Mouse (Mus musculus): ENCODE measurements around the gene Ip6k3. TPM values are rescaled to one million over a fixed set of nuclear protein-coding genes. Genes with fewer than 3 reads are reported as not detected.
A peak's percentile ranks its signal among the peaks of the same experiment; 100 is the strongest.

The Ip6k3 gene
- polyA plus RNA-seq, 1 experiment from 2014 or later = 0.21 TPM

GRCm38 (mm10) chr17:27196206-27196605 is 28.6 kb upstream of the Ip6k3 start:
- no peak overlapping the region for H3K4me3 ChIP-seq
- H3K27me3 ChIP-seq = no peaks in the 10 kb centered on the region
- no peak overlapping the region for H3K9ac ChIP-seq
- peaks cover 96% of the 10 kb centered on the region for H3K36me3 ChIP-seq (ENCODE audit: poor library complexity, severe bottlenecking)
- peak overlapping the region; percentile 51; the same call in 1 of the 2 replicates for H3K27ac ChIP-seq
- H3K4me1 ChIP-seq = peaks cover 34% of the 10 kb centered on the region
- H3K9me3 ChIP-seq (replicated peaks) = no peaks in the 10 kb centered on the region
- WGBS = 46% methylated on average over 9 of the region's 9 CpGs
- ATAC-seq = no peak; the same call in 1 of the 2 replicates
- H3K4me2 ChIP-seq = no peak overlapping the region

GRCm38 (mm10) chr17:27194258-27195185 is 26.9 kb upstream of the Ip6k3 start:
- WGBS = 52% methylated on average over 20 of the region's 20 CpGs
- ATAC-seq = no peak
- H3K27ac ChIP-seq = peak overlapping the region; percentile 51; the same call in 1 of the 2 replicates

GRCm38 (mm10) chr17:27191804-27192203 is 24.2 kb upstream of the Ip6k3 start:
- no peak overlapping the region for H3K27ac ChIP-seq
- peaks cover 42% of the 10 kb centered on the region for H3K4me1 ChIP-seq
- no peak overlapping the region for H3K4me3 ChIP-seq
- 85% methylated on average over 5 of the region's 5 CpGs for WGBS
- ATAC-seq = no peak
- peaks cover 67% of the 10 kb centered on the region for H3K36me3 ChIP-seq (ENCODE audit: poor library complexity, severe bottlenecking)
- no peak overlapping the region for H3K9ac ChIP-seq
- H3K4me2 ChIP-seq = no peak overlapping the region
- no peaks in the 10 kb centered on the region for H3K9me3 ChIP-seq (replicated peaks)
- peaks cover 10% of the 10 kb centered on the region; the same call in 1 of the 2 replicates for H3K27me3 ChIP-seq

More at GRCm38 (mm10) chr17:27194258-27195185, 26.9 kb upstream of the Ip6k3 start:
- H3K4me2 ChIP-seq = no peak overlapping the region
- H3K4me1 ChIP-seq = peaks cover 40% of the 10 kb centered on the region
- no peaks in the 10 kb centered on the region for H3K9me3 ChIP-seq (replicated peaks)
- no peak overlapping the region for H3K4me3 ChIP-seq
- no peaks in the 10 kb centered on the region for H3K27me3 ChIP-seq
- peaks cover 93% of the 10 kb centered on the region for H3K36me3 ChIP-seq (ENCODE audit: poor library complexity, severe bottlenecking)
- H3K9ac ChIP-seq = no peak overlapping the region; the same call in 1 of the 2 replicates

- ATAC-seq = no peak
- Histone ChIP-seq H3K4me3 (no peak overlapping the region), H3K36me3 (ENCODE audit: poor library complexity, severe bottlenecking) (peaks cover 61% of the 10 kb centered on the region), H3K9ac (no peak overlapping the region), H3K9me3 (replicated peaks) (no peaks in the 10 kb centered on the region), H3K4me1 (peaks cover 36% of the 10 kb centered on the region), H3K27me3 (peaks cover 10% of the 10 kb centered on the region; the same call in 1 of the 2 replicates), H3K27ac (no peak overlapping the region), H3K4me2 (no peak overlapping the region)
- 91% methylated on average over 6 of the region's 6 CpGs for WGBS
These were observed 23.6 kb upstream of the Ip6k3 start for GRCm38 (mm10) chr17:27191189-27191588.

GRCm38 (mm10) chr17:27189640-27190216 is 22.1 kb upstream of the Ip6k3 start:
- no peaks in the 10 kb centered on the region for H3K9me3 ChIP-seq (replicated peaks)
- H3K4me3 ChIP-seq = no peak overlapping the region
- 20% methylated on average over 10 of the region's 10 CpGs for WGBS
- peaks cover 23% of the 10 kb centered on the region for H3K4me1 ChIP-seq
- no peak overlapping the region for H3K27ac ChIP-seq
- H3K36me3 ChIP-seq (ENCODE audit: poor library complexity, severe bottlenecking) = peaks cover 49% of the 10 kb centered on the region
- peaks cover 10% of the 10 kb centered on the region; the same call in 1 of the 2 replicates for H3K27me3 ChIP-seq
- peak; percentile 75; the same call in 1 of the 2 replicates for ATAC-seq
- no peak overlapping the region for H3K9ac ChIP-seq
- H3K4me2 ChIP-seq = no peak overlapping the region

GRCm38 (mm10) chr17:27188883-27189282 is 21.3 kb upstream of the Ip6k3 start:
- peaks cover 10% of the 10 kb centered on the region; the same call in 1 of the 2 replicates for H3K27me3 ChIP-seq
- peaks cover 15% of the 10 kb centered on the region; the same call in 1 of the 2 replicates for H3K4me1 ChIP-seq
- H3K4me2 ChIP-seq = no peak overlapping the region
- WGBS = 78% methylated on average over 9 of the region's 9 CpGs
- H3K4me3 ChIP-seq = no peak overlapping the region
- H3K9ac ChIP-seq = no peak overlapping the region
- H3K27ac ChIP-seq = no peak overlapping the region
- H3K36me3 ChIP-seq (ENCODE audit: poor library complexity, severe bottlenecking) = peaks cover 40% of the 10 kb centered on the region
- ATAC-seq = no peak
- H3K9me3 ChIP-seq (replicated peaks) = no peaks in the 10 kb centered on the region

- Histone ChIP-seq H3K4me1 (peaks cover 13% of the 10 kb centered on the region; the same call in 1 of the 2 replicates), H3K36me3 (ENCODE audit: poor library complexity, severe bottlenecking) (peaks cover 22% of the 10 kb centered on the region), H3K9me3 (replicated peaks) (no peaks in the 10 kb centered on the region), H3K27me3 (peaks cover 10% of the 10 kb centered on the region; the same call in 1 of the 2 replicates), H3K27ac (no peak overlapping the region), H3K4me2 (no peak overlapping the region), H3K4me3 (no peak overlapping the region), H3K9ac (no peak overlapping the region)
- 56% methylated on average over 5 of the region's 5 CpGs for WGBS
- ATAC-seq = no peak
These were observed 19.5 kb upstream of the Ip6k3 start for GRCm38 (mm10) chr17:27187059-27187458.

GRCm38 (mm10) chr17:27186068-27186467 is 18.5 kb upstream of the Ip6k3 start:
- Histone ChIP-seq H3K9ac (no peak overlapping the region), H3K9me3 (replicated peaks) (no peaks in the 10 kb centered on the region), H3K27ac (no peak overlapping the region), H3K36me3 (ENCODE audit: poor library complexity, severe bottlenecking) (peaks cover 12% of the 10 kb centered on the region), H3K4me1 (peaks cover 13% of the 10 kb centered on the region; the same call in 1 of the 2 replicates), H3K27me3 (peaks cover 10% of the 10 kb centered on the region; the same call in 1 of the 2 replicates), H3K4me3 (no peak overlapping the region), H3K4me2 (no peak overlapping the region)
- 91% methylated on average over 3 of the region's 3 CpGs for WGBS
- ATAC-seq = no peak

- Histone ChIP-seq H3K9me3 (replicated peaks) (no peaks in the 10 kb centered on the region), H3K4me2 (no peak overlapping the region), H3K4me1 (peaks cover 7% of the 10 kb centered on the region; the same call in 1 of the 2 replicates), H3K27me3 (0 out of 2 replicates have a peak, but pooled peaks cover 6% of the 10 kb centered on the region), H3K36me3 (ENCODE audit: poor library complexity, severe bottlenecking) (no peaks in the 10 kb centered on the region), H3K4me3 (no peak overlapping the region), H3K9ac (no peak overlapping the region), H3K27ac (no peak overlapping the region)
- ATAC-seq = no peak
- WGBS = 83% methylated on average over 12 of the region's 12 CpGs
These were observed 16.2 kb upstream of the Ip6k3 start for GRCm38 (mm10) chr17:27183667-27184292.

GRCm38 (mm10) chr17:27182401-27182800 is 14.8 kb upstream of the Ip6k3 start:
- H3K4me3 ChIP-seq = no peak overlapping the region
- H3K4me2 ChIP-seq = no peak overlapping the region
- 72% methylated on average over 5 of the region's 5 CpGs for WGBS
- no peaks in the 10 kb centered on the region for H3K4me1 ChIP-seq
- H3K9me3 ChIP-seq (replicated peaks) = no peaks in the 10 kb centered on the region
- H3K27me3 ChIP-seq = 0 out of 2 replicates have a peak, but pooled peaks cover 5% of the 10 kb centered on the region
- H3K27ac ChIP-seq = no peak overlapping the region
- no peak; the same call in 1 of the 2 replicates for ATAC-seq
- no peak overlapping the region for H3K9ac ChIP-seq
- H3K36me3 ChIP-seq (ENCODE audit: poor library complexity, severe bottlenecking) = no peaks in the 10 kb centered on the region

- 56% methylated on average over 3 of the region's 3 CpGs for WGBS
- no peak overlapping the region for H3K4me3 ChIP-seq
These were observed 14.1 kb upstream of the Ip6k3 start for GRCm38 (mm10) chr17:27181666-27182065.

More at GRCm38 (mm10) chr17:27181666-27182065, 14.1 kb upstream of the Ip6k3 start:
- Histone ChIP-seq H3K36me3 (ENCODE audit: poor library complexity, severe bottlenecking) (no peaks in the 10 kb centered on the region), H3K27me3 (no peaks in the 10 kb centered on the region), H3K9ac (no peak overlapping the region), H3K4me1 (no peaks in the 10 kb centered on the region), H3K9me3 (replicated peaks) (no peaks in the 10 kb centered on the region), H3K27ac (no peak overlapping the region), H3K4me2 (no peak overlapping the region)
- ATAC-seq = no peak
